Mouse (Mus musculus) C2C12 (cell line): ENCODE data around the gene Cyp1a2.

ENCODE experiments used
- CTCF ChIP-seq: IDR thresholded peaks from one replicate; pipeline ENCODE4 v1.5.1; 2011; ENCODE audit not compliant: control insufficient read depth, insufficient read depth, insufficient read length
- FOSL1 ChIP-seq: IDR thresholded peaks from one replicate; pipeline ENCODE4 v1.8.0; 2011; ENCODE audit warnings: mild to moderate bottlenecking, low read length; ENCODE audit not compliant: poor library complexity, insufficient read depth, severe bottlenecking
- MAX ChIP-seq: IDR thresholded peaks from one replicate; pipeline ENCODE4 v1.6.1; 2011; ENCODE audit warnings: mild to moderate bottlenecking, control low read depth
- MYOG ChIP-seq: IDR thresholded peaks from one replicate; pipeline ENCODE4 v1.6.1; 2011; ENCODE audit not compliant: control insufficient read depth, insufficient read length; ENCODE audit errors: extremely low read depth
- USF1 ChIP-seq: IDR thresholded peaks from one replicate; pipeline ENCODE4 v1.6.1; 2011; ENCODE audit warnings: low read depth, mild to moderate bottlenecking, control low read depth, moderate library complexity

- TF ChIP-seq CTCF (no peak), USF1 (no peak), MAX (no peak), MYOG (no peak), FOSL1 (no peak)
These were observed at the start of gene Cyp1a2 for GRCm38 (mm10) chr9:57683520-57683919.
